Mouse (Mus musculus): ENCODE results near the gene Plekhg2.
"Not testable (repeated sequence)": the region's sequence is repeated elsewhere in the genome, so short reads cannot be mapped to it uniquely, and the experiment has no call there.

Gene Plekhg2

GRCm38 (mm10) chr7:28372251-28373108 lies at the start of gene Plekhg2:
Gene Plekhg2 (minus strand): TSS chr7:28372599.
- DNase-seq, result peak; percentile 99

DNA sequence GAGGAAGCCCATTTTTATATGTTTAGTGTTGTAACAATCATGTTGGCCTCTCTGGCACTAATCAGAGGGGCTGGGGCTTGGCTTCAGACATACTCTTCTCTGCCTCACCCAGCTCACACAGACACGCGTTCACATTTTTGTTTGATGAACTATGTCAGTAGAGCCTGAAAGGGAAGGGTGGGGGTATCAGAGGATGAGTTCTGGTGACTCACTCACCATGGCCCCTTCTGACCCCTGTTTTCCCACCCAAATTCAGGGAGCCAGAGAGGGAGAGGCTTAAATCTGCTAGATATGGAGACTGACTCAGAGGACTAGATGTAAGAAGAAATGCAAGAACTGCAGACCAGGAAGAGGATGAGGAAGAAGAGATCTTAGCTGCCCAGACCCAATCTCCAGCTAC lies 47.0 kb upstream of the Plekhg2 start:
- DNase-seq, result no peak

DNA sequence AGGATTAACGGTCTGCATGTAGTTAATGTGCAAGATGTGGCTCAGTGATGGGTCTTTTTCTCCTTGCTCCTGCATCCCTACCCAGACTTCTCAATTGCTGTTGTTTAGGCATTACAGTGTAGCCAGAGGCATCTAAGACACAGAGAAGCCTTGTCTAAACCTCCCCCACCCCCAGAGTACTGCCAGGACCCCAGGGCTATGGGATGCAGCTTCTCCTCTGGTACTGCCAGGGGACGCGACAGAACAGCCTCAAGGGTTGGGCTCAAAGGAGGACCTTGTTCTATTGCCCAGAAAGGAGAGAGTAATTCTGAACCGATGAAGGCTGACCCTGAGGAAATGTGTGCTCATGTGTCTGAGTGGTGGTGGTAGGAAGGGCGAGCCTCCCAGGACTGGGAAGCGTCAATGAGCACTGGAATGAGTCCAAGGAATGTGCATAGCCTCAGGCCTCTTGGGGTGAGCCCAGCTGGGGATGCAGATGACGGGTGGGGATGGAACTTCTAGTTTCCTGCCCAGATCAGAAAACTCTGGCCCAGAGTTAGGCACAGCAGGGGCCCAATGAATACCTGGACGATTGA lies 45.8 kb upstream of the Plekhg2 start:
- peak; percentile 84 for DNase-seq

GRCm38 (mm10) chr7:28417368-28417767 lies 45.0 kb upstream of the Plekhg2 start:
- no peak for DNase-seq

DNA sequence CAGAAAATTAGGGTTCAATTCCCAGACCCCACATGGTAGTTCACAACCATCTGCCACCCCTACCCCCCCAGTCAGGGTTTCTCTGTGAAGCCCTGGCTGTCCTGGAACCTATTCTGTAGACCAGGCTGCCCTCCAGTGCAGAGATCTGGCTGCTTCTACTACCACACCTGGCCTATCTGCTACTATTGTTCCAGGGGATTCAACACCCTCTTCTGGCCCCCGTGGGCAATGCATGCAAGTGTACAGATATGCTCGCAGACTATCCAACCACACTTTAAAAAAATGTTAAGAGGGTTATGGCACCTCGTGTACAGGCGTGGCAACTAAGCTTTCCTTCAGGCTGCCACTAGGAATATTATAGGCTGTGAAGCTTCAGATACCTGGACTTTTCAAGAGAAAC lies 40.4 kb upstream of the Plekhg2 start:
- no peak for DNase-seq

- DNase-seq, result peak; percentile 83
These were observed 38.6 kb upstream of the Plekhg2 start for GRCm38 (mm10) chr7:28410841-28411475.

GRCm38 (mm10) chr7:28401942-28402341 lies 29.5 kb upstream of the Plekhg2 start:
- DNase-seq, result no peak

- DNase-seq, result no peak
These were observed 28.6 kb upstream of the Plekhg2 start for GRCm38 (mm10) chr7:28401030-28401429.

GRCm38 (mm10) chr7:28398696-28399340 lies 26.4 kb upstream of the Plekhg2 start:
- DNase-seq, result no peak

DNA sequence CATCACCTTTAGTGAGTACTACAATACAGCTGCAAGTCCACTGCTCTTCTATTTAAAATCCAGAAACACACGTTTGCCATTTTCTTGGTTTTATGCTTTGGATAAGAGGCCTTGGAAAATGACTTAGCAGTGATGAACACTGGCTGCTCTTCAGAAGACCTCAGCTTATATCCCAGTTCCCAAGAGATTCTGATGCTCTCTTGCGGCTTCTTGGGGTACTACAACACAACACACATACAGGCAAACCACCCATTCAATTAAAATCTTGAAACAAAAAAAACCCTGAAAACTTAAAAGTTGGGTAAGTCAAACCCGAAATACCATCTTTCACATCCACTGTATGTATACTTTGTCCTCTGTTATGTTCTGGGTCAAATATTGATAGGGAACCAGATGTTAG lies 25.6 kb upstream of the Plekhg2 start:
- DNase-seq, result peak; percentile 69

DNA sequence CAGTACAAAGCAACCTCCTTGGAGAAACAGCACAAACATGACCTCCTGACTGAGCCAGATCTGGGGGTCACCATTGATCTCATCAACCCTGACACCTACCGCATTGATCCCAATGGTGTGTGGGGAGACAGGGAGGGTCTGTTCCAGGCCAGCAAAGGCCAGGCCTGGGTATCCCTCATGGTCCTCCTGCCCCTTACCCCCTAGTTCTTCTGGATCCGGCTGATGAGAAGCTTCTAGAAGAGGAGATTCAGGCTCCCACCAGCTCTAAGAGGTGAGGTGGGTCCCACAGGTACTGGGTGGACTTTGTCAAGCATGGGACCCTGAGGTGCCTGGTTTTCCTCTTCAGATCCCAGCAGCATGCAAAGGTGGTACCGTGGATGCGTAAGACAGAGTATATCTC lies 23.0 kb upstream of the Plekhg2 start:
- no peak for DNase-seq

DNA sequence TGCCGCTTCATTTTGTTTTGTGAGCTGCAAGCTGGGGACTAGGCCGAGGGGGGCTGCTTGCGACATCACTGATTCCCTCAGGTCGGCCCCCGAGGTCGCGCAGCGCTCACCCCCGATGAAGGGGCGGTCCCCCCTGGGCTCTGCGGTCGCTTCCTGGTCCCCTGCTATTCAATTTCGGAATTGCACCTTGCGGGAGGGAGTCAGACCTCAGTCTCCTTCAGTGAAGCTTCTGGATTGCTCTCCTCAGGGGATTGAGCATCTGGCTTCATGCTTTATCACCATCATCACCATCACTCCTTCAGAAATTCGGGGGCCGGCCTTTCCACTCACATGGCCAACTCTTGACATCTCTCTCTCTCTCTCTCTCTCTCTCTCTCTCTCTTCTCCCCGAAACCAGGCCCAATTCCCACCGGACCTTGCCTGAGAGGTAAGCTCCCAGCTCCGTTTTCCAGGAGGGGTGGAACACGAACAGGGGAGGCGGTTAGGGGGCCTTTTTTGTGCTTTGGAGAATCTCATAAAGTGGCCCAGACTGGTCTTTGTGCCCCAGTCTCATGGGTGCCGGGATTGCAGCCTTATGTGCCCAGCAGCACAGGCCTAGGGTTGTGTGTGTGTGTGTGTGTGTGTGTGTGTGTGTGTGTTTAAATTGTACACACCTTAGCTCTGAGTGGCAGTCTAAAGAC lies 21.0 kb upstream of the Plekhg2 start:
- no peak for DNase-seq

- peak; percentile 99 for DNase-seq
These were observed 20.3 kb upstream of the Plekhg2 start, which contains the start of the genes Med29 and Paf1 for GRCm38 (mm10) chr7:28392429-28393271. Gene Med29 (minus strand): TSS chr7:28392708. Gene Paf1 (plus strand): TSS chr7:28392951.

GRCm38 (mm10) chr7:28390331-28390730 lies 17.9 kb upstream of the Plekhg2 start:
- no peak for DNase-seq

- DNase-seq, result not testable (repeated sequence)
These were observed 15.0 kb upstream of the Plekhg2 start for GRCm38 (mm10) chr7:28387384-28387783.

DNA sequence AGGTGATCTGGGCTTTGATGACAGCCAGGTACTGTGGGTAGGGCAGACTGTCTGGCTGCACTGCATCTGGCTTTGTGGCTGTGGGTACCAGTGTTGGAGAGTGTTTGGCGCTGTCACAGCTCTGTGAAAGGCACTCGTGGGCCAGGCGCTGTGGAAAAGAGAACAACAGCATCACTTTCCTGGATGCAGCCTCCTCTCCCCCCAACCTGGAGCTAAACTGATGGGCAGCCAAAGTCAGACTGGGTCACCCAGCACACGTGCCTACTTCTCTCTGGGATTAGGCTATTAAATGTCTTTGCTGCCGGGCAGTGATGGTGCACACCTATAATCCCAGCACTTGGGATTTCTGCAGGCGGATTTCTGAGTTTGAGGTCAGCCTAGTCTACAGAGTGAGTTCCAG lies 14.5 kb upstream of the Plekhg2 start:
- not testable (repeated sequence) for DNase-seq

DNA sequence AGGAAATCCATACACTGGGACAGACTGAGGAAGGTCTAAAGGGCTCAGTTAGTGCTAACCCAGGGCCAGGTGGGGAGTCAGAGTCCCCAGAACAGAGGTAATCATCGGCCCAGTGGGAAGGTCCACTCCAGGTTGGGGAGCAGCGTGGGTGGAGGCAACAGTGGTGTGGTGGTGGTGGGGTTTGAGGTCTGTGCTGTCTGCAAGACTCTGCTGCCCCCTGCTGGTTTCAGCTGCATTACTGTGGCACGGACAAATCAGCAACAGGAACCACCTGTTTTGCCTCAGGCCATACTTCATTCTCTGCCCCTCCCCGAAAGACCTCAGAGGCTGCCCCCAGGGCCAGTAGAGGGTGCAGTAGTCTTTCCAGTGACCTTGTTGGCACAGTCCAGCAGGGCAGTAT lies 14.1 kb upstream of the Plekhg2 start:
- peak; percentile 93 for DNase-seq

- peak; percentile 75 for DNase-seq
These were observed 13.6 kb upstream of the Plekhg2 start for GRCm38 (mm10) chr7:28386007-28386406.

DNA sequence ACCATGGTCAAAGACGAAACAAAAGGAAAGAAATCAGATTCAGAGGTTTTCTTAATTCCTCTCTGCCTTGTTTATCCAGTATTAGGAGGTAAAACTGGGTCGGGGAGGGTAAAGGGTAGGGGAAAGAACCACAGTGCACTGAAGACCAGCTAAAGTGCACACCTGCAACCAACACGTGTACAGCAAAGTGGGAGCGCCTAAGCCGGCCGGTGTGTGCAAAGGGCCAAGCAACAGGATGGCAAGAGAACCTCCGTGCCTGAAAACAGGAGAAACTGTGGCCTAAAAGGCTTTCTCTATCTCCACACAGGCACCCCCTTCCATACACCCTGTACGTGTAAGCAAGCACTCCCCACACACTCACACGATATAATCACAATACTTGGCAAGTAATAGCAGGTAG lies 12.8 kb upstream of the Plekhg2 start:
- DNase-seq, result no peak

DNA sequence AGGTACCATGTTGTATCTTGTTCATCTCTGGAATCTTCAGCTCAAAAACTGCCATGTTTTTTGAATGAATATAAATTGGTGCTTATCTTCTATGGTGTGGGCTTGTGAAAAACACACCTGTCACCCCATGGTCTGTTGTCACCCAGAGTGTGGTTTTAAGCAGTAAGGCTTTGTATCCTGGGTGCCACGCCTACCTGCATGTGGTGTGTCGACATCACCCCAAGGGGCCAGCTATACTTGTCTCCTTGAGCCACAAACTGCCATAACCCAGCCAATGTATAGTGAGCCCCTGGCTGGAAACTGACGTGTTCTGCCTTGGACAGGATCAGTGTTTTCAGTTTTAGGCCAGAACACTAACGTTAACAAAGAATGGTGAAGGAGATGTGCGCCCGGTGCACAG lies 11.8 kb upstream of the Plekhg2 start:
- DNase-seq, result no peak

DNA sequence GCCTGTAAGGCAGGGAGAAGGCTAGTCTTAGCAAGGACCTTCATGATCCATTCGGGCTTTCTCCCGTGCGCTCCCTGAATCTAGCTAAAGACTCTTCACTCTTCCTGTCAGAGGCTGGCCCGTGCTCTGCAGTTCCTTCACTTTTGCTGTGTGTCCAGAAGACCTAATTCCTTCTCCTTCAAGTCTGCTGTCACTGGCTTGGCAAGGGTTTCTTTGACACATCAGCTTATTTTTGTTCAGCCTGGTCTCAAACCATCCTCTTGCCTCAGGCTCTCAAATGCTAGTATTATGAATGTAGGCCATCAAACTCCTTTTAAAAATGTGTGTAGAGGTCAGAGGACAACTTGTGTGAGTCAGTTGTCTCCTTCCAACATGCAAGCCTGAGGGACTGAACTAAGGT lies 11.2 kb upstream of the Plekhg2 start:
- no peak for DNase-seq

DNA sequence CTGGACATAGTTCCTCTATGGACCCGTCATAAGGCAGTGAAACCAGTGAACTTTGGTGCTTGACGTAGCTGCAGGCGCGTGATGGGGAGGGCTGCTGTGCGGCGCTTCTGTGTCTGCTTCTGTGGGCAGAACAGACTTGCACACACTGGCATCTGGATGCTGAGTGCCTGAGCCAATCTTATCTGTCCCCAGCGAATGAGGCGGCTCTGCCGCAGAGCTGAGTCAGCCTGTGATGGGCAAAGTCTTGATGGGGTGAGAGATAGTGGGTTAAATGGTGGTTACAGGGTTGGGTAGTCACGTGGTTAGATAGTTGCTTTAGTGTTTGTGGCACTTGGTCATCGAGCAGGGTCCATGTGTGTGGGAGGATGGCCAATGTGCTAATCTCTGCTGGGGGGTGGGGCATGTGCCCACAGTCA lies 10.6 kb upstream of the Plekhg2 start:
- DNase-seq, result peak; percentile 46

All from lung, postnatal 10 days (tissue).